Mouse (Mus musculus): ENCODE measurements around the gene Ranbp3. TPM values are rescaled to one million over a fixed set of nuclear protein-coding genes. Genes with fewer than 3 reads are reported as not detected.

Gene Ranbp3
- polyA plus RNA-seq, 1 experiment = 16.4 TPM

DNA sequence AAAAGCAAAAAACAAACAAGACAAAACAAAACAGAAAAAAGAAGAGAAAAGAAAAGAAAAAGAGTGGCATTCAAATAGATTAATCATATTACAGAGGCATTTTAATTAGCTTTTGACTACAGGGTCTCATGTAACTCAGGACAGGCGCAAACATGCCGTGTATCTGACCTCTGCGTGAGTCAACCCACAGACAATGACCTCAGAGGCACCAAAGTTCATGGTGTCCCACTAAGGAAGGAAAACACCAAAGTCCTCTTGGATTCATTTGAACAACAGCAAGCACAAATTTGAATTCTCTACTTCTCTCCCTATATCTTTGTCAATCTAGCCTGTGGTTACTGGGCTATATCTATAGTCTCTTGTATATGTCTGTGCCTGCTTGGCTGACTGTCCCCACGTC, 29.9 kb upstream of the Ranbp3 start:
- no peak for TF ChIP-seq TAL1 (IDR thresholded peaks at IDR 0.05; ENCODE audit: low read length)
- H3K4me1 ChIP-seq (ENCODE audit: control insufficient read depth) = no peaks in the 10 kb centered on the region
- no peak overlapping the region for H3K4me3 ChIP-seq (replicated peaks)
- no peaks in the 10 kb centered on the region for H3K36me3 ChIP-seq (ENCODE audit: control insufficient read depth)
- H3K9me3 ChIP-seq (ENCODE audit: control insufficient read depth, low read length) = no peaks in the 10 kb centered on the region
- H3K27me3 ChIP-seq (ENCODE audit: control insufficient read depth) = peaks cover 5% of the 10 kb centered on the region; the same call in 1 of the 2 replicates

DNA sequence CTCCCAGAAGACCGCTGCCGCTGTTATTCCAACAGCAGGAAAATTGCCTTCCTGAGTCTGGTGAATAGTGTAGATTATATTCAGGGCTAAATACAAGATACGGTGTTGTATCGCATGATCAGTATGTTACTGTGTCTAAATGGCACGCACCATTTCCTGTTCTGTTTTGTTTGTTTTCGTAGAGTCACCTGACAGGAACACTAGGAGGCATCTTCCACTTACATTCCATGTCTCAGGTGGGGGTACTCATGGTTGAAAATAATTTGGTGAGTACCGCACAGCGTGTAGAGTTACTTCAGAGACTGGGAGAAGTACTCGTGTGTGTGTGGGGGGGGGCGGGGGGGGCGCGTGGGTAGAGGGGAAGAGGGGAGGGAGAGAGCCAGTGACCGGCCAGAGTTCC, 25.5 kb upstream of the Ranbp3 start:
- no peaks in the 10 kb centered on the region for H3K4me1 ChIP-seq (ENCODE audit: control insufficient read depth)
- no peak overlapping the region for H3K4me3 ChIP-seq (replicated peaks)
- TF ChIP-seq TAL1 (IDR thresholded peaks at IDR 0.05; ENCODE audit: low read length) (no peak), GATA1 (IDR thresholded peaks at IDR 0.05; ENCODE audit: low read length) (no peak)
- peaks cover 11% of the 10 kb centered on the region for H3K27me3 ChIP-seq (ENCODE audit: control insufficient read depth)
- no peaks in the 10 kb centered on the region for H3K9me3 ChIP-seq (ENCODE audit: control insufficient read depth, low read length)
- no peaks in the 10 kb centered on the region for H3K36me3 ChIP-seq (ENCODE audit: control insufficient read depth)

DNA sequence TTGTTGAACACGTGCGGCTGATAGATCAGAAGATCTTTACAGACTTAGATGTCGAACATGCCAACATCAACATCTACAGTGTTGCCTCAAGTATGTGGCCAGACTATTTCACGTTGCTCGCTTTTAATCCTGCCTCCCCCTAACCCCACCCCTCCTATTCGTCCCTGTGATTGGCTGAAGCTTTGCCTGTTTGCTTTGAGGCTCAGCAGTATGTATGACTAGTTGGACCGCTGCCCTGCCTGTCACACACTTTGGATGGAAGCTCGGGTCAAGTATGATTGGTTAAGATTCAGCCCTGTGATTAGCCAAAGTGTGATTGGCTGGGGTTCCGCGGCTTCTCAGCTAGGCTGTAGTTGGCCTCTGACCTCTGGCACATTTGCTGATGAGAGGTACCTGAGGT, 21.3 kb upstream of the Ranbp3 start:
- Histone ChIP-seq H3K27me3 (ENCODE audit: control insufficient read depth) (peaks cover 17% of the 10 kb centered on the region), H3K4me3 (replicated peaks) (no peak overlapping the region), H3K36me3 (ENCODE audit: control insufficient read depth) (no peaks in the 10 kb centered on the region), H3K4me1 (ENCODE audit: control insufficient read depth) (no peaks in the 10 kb centered on the region; the same call in 1 of the 2 replicates), H3K9me3 (ENCODE audit: control insufficient read depth, low read length) (no peaks in the 10 kb centered on the region)
- TF ChIP-seq GATA1 (IDR thresholded peaks at IDR 0.05; ENCODE audit: low read length) (no peak), TAL1 (IDR thresholded peaks at IDR 0.05; ENCODE audit: low read length) (no peak)

DNA sequence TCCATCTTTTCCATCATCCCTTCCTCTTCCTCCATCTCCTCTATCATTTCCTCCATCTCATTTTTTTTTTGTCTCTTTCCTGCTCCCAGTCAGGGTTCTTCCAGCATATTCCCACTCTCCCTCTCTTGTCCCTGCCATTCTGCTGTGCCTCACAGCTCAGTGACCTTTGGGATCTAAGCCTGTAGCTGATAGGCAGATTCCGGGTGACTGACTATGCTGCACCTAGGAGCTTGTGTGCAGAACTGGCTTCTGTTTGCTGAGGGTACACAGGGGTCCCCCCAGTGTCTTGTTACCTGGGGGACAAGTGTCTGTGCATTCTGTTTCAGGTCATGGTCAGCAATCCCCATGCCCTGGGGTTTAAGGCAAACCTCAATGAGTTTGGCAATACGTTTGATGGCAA, 18.3 kb upstream of the Ranbp3 start:
- TF ChIP-seq GATA1 (IDR thresholded peaks at IDR 0.05; ENCODE audit: low read length) (no peak), TAL1 (IDR thresholded peaks at IDR 0.05; ENCODE audit: low read length) (no peak)
- H3K27me3 ChIP-seq (ENCODE audit: control insufficient read depth) = peaks cover 11% of the 10 kb centered on the region; the same call in 1 of the 2 replicates
- no peak overlapping the region for H3K4me3 ChIP-seq (replicated peaks)
- H3K36me3 ChIP-seq (ENCODE audit: control insufficient read depth) = no peaks in the 10 kb centered on the region
- H3K9me3 ChIP-seq (ENCODE audit: control insufficient read depth, low read length) = no peaks in the 10 kb centered on the region
- H3K4me1 ChIP-seq (ENCODE audit: control insufficient read depth) = no peaks in the 10 kb centered on the region; the same call in 1 of the 2 replicates

DNA sequence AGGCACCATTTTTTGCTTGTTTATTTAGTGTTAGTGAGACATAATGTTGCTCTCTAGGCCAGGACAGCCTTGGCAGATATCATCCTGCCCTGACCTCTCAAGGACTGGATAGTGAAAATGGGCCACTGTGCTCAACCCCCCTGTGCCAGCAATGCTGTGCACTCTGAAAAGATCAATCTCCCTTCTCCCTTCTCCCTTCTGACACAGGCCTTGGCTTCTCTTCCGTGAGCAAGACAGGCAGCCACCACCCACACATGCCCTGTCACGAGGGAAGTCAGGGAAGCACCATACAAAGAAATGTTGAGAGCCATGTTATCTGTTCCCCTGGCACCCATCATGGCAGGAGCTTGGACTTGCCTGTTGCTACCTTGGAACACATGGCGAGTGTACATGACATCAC, 17.8 kb upstream of the Ranbp3 start:
- no peaks in the 10 kb centered on the region for H3K9me3 ChIP-seq (ENCODE audit: control insufficient read depth, low read length)
- H3K4me1 ChIP-seq (ENCODE audit: control insufficient read depth) = no peaks in the 10 kb centered on the region; the same call in 1 of the 2 replicates
- H3K4me3 ChIP-seq (replicated peaks) = no peak overlapping the region
- no peaks in the 10 kb centered on the region for H3K36me3 ChIP-seq (ENCODE audit: control insufficient read depth)
- peaks cover 13% of the 10 kb centered on the region; the same call in 1 of the 2 replicates for H3K27me3 ChIP-seq (ENCODE audit: control insufficient read depth)
- TF ChIP-seq TAL1 (IDR thresholded peaks at IDR 0.05; ENCODE audit: low read length) = no peak
- TF ChIP-seq GATA1 (IDR thresholded peaks at IDR 0.05; ENCODE audit: low read length) = no peak

DNA sequence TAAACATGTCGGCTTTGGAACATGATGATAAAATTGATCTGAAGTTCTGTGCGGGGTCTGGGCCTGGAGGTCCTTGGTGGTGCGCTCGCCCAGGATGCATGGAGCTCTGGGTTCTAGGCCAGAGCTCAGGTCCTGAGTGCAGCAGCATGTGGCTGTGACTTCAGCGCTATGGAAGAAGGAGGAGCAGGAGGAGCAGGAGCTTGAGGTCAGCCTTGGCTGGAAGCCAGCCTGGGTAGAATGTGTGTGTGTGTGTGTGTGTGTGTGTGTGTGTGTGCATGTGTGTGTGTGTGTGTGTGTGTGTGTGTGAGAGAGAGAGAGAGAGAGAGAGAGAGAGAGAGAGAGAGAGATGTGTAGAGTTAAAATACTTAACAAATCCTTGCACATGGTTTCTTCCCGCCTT, 16.9 kb upstream of the Ranbp3 start:
- H3K27me3 ChIP-seq (ENCODE audit: control insufficient read depth) = peaks cover 13% of the 10 kb centered on the region
- H3K9me3 ChIP-seq (ENCODE audit: control insufficient read depth, low read length) = no peaks in the 10 kb centered on the region
- no peaks in the 10 kb centered on the region for H3K36me3 ChIP-seq (ENCODE audit: control insufficient read depth)
- TF ChIP-seq GATA1 (IDR thresholded peaks at IDR 0.05; ENCODE audit: low read length) (no peak), TAL1 (IDR thresholded peaks at IDR 0.05; ENCODE audit: low read length) (no peak)
- no peaks in the 10 kb centered on the region; the same call in 1 of the 2 replicates for H3K4me1 ChIP-seq (ENCODE audit: control insufficient read depth)
- no peak overlapping the region for H3K4me3 ChIP-seq (replicated peaks)

DNA sequence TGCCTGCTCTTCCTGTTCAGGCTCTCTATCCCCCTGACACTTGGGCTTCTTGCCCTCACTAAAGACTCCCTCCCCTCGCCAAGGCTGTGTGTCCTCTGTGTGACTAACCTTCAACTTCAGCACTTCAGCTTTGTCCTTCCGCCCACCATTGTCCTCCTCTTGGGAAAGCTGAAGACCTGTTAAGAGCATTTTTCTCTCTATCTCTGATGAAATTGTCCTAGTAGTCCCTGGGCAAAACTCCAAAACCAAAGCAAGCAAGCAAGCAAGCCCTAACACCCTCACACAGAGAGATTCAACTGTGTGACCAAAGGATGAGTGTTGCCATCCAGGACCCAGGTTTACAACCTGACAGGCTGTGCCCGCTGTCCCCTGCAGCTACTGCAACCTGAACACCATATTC, 9.4 kb upstream of the Ranbp3 start:
- TF ChIP-seq GATA1 (IDR thresholded peaks at IDR 0.05; ENCODE audit: low read length) (no peak), TAL1 (IDR thresholded peaks at IDR 0.05; ENCODE audit: low read length) (no peak)
- peaks cover 10% of the 10 kb centered on the region for H3K4me1 ChIP-seq (ENCODE audit: control insufficient read depth)
- no peak overlapping the region for H3K4me3 ChIP-seq (replicated peaks)
- H3K9me3 ChIP-seq (ENCODE audit: control insufficient read depth, low read length) = no peaks in the 10 kb centered on the region
- peaks cover 60% of the 10 kb centered on the region for H3K27me3 ChIP-seq (ENCODE audit: control insufficient read depth)
- no peaks in the 10 kb centered on the region for H3K36me3 ChIP-seq (ENCODE audit: control insufficient read depth)

DNA sequence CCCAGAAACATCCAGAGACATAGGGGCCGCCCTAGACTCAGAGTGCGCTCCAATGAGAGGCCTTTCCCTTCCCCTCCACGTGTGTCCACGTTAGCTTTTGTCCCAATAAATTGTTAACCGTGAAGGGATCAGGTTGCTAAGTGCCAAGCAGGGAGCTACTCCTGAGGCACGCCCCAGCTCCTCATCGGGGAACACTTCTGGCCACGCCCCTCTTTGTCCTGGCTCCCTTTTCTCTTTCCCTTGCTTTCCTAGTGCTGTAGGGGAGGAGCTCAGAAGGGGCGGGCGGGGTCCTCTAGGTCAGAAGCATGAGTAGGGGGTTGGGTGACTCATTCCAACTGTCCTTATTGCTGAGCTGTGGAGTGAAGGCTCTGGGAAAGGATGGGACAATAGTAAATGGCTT, 8.8 kb upstream of the Ranbp3 start:
- Histone ChIP-seq H3K4me3 (replicated peaks) (no peak overlapping the region), H3K4me1 (ENCODE audit: control insufficient read depth) (peaks cover 14% of the 10 kb centered on the region), H3K27me3 (ENCODE audit: control insufficient read depth) (peaks cover 63% of the 10 kb centered on the region), H3K36me3 (ENCODE audit: control insufficient read depth) (no peaks in the 10 kb centered on the region), H3K9me3 (ENCODE audit: control insufficient read depth, low read length) (no peaks in the 10 kb centered on the region)
- TF ChIP-seq GATA1 (IDR thresholded peaks at IDR 0.05; ENCODE audit: low read length) (no peak), TAL1 (IDR thresholded peaks at IDR 0.05; ENCODE audit: low read length) (no peak)

DNA sequence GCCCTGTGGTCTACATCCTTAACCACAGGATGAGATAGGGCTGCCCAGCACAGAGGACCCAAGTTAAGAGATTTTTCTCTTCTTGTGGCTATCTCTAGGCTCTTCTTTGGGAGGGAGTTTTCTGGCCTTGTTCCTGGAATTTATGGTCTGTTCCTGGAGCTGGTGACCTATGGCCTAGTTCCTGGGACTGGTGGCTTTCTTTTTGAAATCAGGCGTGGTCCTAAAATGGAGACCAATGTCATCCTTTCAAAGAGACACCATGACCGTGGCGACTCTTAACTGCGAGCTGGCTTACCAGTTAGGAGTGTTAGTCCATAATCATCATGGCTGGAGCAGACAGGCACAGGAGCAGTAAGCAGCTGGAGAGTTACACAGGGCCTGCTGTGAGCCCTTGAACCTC, 6.7 kb upstream of the Ranbp3 start:
- H3K36me3 ChIP-seq (ENCODE audit: control insufficient read depth) = no peaks in the 10 kb centered on the region
- peaks cover 61% of the 10 kb centered on the region for H3K27me3 ChIP-seq (ENCODE audit: control insufficient read depth)
- H3K4me1 ChIP-seq (ENCODE audit: control insufficient read depth) = peaks cover 18% of the 10 kb centered on the region
- H3K4me3 ChIP-seq (replicated peaks) = no peak overlapping the region
- H3K9me3 ChIP-seq (ENCODE audit: control insufficient read depth, low read length) = no peaks in the 10 kb centered on the region
- no peak for TF ChIP-seq TAL1 (IDR thresholded peaks at IDR 0.05; ENCODE audit: low read length)
- no peak for TF ChIP-seq GATA1 (IDR thresholded peaks at IDR 0.05; ENCODE audit: low read length)

DNA sequence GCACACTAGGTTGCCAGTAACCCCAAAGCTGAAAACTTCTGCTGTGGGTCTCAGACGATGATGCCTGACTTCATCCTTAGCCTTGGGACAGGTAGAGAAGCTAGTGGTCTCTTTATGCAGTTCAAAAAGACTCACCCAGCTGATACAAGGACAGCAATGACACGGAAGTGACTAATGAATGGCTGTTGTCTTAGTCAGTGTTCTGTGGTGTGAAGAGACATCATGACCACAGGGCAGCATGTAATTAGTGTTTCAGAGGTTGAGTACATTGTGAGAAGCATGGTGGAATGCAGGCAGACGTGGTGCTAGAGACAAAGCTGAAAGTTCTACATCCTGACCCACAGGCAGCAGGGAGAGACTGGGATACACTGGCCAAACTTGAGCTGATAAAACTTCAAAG, 5.5 kb upstream of the Ranbp3 start:
- no peak overlapping the region for H3K4me3 ChIP-seq (replicated peaks)
- no peaks in the 10 kb centered on the region for H3K9me3 ChIP-seq (ENCODE audit: control insufficient read depth, low read length)
- no peaks in the 10 kb centered on the region for H3K36me3 ChIP-seq (ENCODE audit: control insufficient read depth)
- H3K27me3 ChIP-seq (ENCODE audit: control insufficient read depth) = peaks cover 53% of the 10 kb centered on the region
- TF ChIP-seq TAL1 (IDR thresholded peaks at IDR 0.05; ENCODE audit: low read length) (no peak), GATA1 (IDR thresholded peaks at IDR 0.05; ENCODE audit: low read length) (no peak)
- peaks cover 28% of the 10 kb centered on the region for H3K4me1 ChIP-seq (ENCODE audit: control insufficient read depth)

Measured in erythroblast, embryonic 14.5 days (primary cell).